Mouse (Mus musculus) kidney, postnatal 36 days (tissue): ENCODE measurements around the gene Med9.

ENCODE experiments used
- DNase-seq, 2 experiments: peaks; one replicate each; pipeline ENCODE4 v3.0.0; 2021 to 2022; ENCODE audit warnings: mixed read lengths in 2 of 2

The Med9 gene

DNA sequence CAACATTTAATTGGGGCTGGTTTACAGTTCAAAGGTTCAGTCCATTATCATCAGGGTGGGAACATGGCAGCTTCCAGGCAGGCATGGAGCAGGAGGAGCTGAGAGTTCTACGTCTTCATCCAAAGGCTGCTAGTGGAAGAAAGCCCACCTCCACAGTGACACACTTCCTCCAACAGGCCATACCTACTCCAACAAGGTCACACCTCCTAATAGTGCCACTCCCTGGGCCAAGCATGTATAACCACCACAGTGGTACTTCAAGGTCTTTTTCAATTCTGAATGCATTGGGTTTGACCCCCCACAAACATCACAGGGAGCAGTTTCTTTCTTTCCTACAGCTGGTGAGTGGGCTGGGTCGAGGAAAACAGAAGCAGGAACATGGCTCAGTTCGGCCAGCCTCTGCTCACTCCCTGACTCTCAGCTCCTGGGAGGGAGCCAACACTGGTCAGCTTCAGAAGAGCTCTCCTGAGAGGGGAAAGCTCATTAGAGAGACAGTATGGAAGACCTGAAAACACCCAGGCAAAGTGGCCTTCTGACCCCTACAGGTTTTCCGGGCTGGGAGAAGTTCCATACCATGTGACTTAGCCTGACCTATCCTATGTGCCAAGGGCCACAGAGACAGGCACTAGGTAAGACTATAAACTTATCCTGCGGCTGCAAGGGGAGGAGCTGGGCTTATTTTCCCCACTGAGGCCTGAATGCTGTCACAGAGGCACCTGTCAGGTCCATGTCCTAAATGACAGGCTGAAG is 53.4 kb downstream of the Med9 start:
- DNase-seq = no peak

DNA sequence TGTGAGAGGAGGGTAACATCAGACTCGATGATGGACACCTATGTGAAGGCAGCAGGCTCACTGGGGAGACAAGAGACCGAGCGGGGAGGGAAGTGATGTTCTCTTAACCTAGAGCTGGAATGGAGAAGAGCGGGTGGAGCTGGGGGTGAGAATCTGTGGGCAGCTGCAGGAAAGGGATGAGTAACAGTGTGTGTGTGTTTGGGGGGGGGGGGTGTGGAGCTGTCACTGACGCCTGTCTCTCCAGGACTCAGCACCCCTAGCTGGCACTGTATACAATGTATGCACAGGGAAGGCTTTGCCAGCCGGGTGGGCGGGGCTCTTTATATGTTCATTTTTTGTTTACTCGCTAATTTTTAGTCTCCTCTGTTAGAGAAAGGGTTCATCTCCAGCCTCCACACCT is 55.8 kb downstream of the Med9 start:
- DNase-seq = no peak

DNA sequence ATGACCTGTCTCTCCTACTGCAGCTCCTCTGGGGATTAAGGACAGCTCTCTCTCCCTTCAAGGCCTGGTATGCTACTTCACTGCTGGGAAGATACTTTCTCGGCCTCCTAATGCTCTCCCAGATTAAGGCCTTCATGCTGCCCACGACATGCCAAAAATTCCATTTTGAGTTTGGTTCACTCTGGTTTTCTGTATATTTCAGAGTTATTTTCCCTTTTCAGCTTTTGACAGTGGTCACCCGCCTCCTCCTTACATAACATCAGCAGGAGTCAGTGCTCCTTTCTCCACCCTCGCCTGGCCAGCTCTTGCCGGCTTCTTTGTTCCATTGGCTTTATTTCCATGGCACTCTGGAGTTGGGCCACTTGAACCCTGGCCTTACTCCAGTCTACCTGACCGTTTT is 56.7 kb downstream of the Med9 start:
- DNase-seq = no peak

DNA sequence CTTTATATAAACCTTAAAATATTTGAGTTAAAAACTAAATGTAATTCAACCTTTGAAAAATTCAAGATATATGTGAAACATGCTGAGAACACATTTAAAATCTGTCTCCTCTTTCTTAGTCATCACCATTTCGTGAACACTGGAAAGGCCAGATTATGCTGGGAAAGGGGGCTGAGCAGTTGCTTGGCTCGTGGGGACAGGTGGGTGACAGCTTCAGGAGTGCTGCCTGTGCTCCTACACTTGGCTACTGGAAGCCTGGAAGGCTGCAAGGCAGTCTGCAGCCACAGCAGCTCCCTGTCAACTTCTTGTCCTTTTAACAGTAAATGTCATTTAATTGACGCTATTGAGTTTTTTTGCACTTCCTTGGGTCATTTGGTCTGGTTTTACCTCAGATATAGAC is 57.9 kb downstream of the Med9 start:
- DNase-seq = no peak

DNA sequence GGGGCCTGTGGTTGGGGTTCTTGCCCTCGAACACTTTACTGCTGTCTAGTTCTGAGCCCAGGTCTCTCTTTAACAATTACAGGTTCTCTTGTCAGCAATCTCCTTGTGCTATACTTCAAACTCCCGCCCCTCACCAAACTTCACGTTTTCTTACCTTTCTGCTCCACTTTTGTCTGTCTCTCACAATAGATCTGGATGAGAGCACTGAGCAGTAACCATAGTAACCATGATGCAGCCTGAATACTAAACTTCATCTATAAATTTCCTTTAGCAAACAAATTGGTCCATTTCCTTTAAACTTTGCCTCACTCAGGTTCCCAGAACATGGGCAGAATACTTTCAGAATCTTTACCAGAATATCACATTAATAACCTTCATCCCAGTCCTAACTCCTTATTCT is 61.4 kb downstream of the Med9 start:
- no peak for DNase-seq

DNA sequence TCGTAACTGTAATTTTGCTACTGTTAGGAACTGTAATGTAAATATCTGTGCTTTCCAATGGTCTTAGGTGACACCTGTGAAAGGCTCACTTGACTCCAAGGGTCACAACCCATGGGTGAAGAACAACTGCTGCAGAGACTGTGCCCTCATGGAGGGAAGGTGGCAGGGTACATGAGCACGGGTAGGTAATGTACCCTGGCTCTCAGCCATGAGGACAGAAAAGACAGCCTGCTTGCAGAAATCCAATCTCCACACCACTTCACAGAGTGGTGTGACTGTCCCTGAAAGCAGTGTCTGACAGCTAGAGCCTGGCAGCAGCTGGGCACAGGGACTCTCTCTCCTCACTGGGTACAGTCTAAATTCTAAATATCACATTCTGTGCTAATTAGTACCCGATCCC is 63.5 kb downstream of the Med9 start:
- no peak for DNase-seq
